8 mouse cellular contexts compared by ENCODE assay signal in the genomic region with DNA sequence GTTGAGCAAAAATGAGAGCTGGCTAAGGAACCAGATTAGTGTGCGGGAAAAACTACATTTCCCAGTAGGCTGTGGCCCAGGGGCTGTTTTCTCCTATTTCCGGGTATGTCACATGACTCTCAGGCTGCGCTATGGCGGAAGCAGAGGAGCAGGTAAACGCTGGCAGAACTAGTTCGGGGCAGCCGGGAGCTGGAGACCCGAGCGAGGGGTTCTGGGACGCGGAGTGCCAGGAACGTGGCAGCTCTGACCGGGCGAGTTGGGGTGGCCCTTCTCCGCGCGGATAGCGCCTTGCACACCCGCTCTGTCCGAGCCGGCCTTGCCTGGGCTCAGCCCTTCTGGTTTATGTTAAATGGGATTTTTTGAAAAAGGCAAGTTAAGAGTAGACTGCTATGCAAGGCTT. TPM values are rescaled to one million over a fixed set of nuclear protein-coding genes. Genes with fewer than 3 reads are reported as not detected.
DNase-seq lines count a peak whose midpoint lies in the region; ATAC-seq and TF ChIP-seq lines count a peak whose summit lies in the region.

A gene (plus strand): TSS at position 102 of the 400 bp plus-strand sequence.

- in situ Hi-C loops in Patski (cut with MboI; ENCODE audit: low pct_unique_long_range_greater_than_20kb) = no loop called here

- ATAC-seq in Patski = peak; percentile 100
- peak; percentile 99 for ATAC-seq in hindbrain, embryonic 13.5 days (ENCODE audit: low FRiP score)

- CTCF ChIA-PET in Patski (lab: Charles Lee) = interaction anchor here (0.6 to 1.0 kb wide), 2 partner anchors 19 to 162 kb away, joined by 3 read pairs; no protein-coding TSS in a partner anchor

- peak within 1 kb of the TSS; percentile 87 for H3K9ac ChIP-seq in hindbrain, embryonic 13.5 days

- peak within 1 kb of the TSS; percentile 69 for H3K27ac ChIP-seq in hindbrain, embryonic 13.5 days

- H3K27me3 ChIP-seq in Patski = peaks cover 18% of the 10 kb centered on the region
- no peaks in the 10 kb centered on the region for H3K27me3 ChIP-seq in hindbrain, embryonic 13.5 days

- H3K4me2 ChIP-seq in hindbrain, embryonic 13.5 days = peak within 1 kb of the TSS; percentile 61

- WGBS in hindbrain, embryonic 13.5 days = under 1% methylated on average over 19 of the region's 21 CpGs

- H3K36me3 ChIP-seq in hindbrain, embryonic 13.5 days = no peaks in the 10 kb centered on the region

- POLR2A ChIA-PET in Patski (lab: Charles Lee) = no interaction called here

- DNase-seq in Patski (ENCODE audit: low read depth, low spot score) = no peak
- peak; percentile 80 to 85 for DNase-seq in cerebellum, postnatal 14 days
- peak; percentile 77 to 78 for DNase-seq in frontal cortex, postnatal 14 days (ENCODE audit: low spot score in 2 of 2)
- peak; percentile 62 to 64 for DNase-seq in layer of hippocampus, postnatal 25 days (ENCODE audit: extremely low spot score in 1 of 2, low spot score in 1 of 2)
- DNase-seq in lung, postnatal 25 days (ENCODE audit: low spot score) = peak; percentile 91
- peak; percentile 87 for DNase-seq in retina, embryonic 14.5 days (ENCODE audit: low spot score)
- DNase-seq in thymus, postnatal 4 days = peak; percentile 79

- peaks cover 9% of the 10 kb centered on the region for H3K4me1 ChIP-seq in hindbrain, embryonic 13.5 days (replicated peaks)

- no peak for TF ChIP-seq CTCF in Patski (IDR thresholded peaks at IDR 0.05)

- H3K4me3 ChIP-seq in hindbrain, embryonic 13.5 days = peak within 1 kb of the TSS; percentile 81

- H3K9me3 ChIP-seq in hindbrain, embryonic 13.5 days = no peaks in the 10 kb centered on the region

RNA-seq across cellular contexts. Expression of the gene that starts here (rescaled TPM):
- 72.5 TPM for polyA plus RNA-seq in Patski (2021)
- polyA plus RNA-seq in hindbrain, embryonic 13.5 days (2015; fragmentation: Nextera tagmentation; extraction: Ambion mirVana) = 111 TPM in 2 replicates
- 100 to 1,000 TPM; 145 to 153 TPM for total RNA-seq in layer of hippocampus, postnatal 25 days (2021)
